19 mouse cellular contexts compared by ENCODE assay signal in the genomic region with DNA sequence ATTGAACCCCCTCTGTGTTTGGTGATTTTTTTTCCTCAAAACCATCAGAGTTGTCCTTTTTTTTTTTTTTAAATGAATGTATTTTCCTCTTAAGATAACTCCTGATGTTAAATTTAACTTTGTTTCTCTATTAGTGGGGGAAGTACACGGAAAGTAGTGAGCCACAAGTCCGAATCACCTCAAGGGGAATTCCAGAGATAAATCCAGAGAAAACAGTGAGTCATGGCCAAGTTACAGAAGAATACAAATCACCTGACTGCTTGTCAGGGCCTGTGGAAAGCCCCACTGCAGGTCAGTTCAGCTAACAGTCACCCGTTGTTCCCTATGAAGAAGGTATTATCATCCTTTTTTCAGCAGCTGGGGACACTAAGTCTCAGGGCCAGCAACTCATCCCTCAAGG.
DNase-seq lines count a peak whose midpoint lies in the region; ATAC-seq and TF ChIP-seq lines count a peak whose summit lies in the region.
"Had no signal": no experiment of that assay in that cellular context is flagged by ENCODE, and none has a peak within 500 bp of the region (broad histone marks: within the 10 kb centered on the region; RNA-seq: fewer than 3 reads in every experiment).

No protein-coding gene starts in this region.

- TF ChIP-seq RAD21 in CH12.LX (IDR thresholded peaks at IDR 0.05; ENCODE audit: low read depth, low read length), result no peak; the same call in 1 of the 2 replicates

- peak overlapping the region; percentile 73 for H3K27ac ChIP-seq in heart, embryonic 12.5 days (ENCODE audit: poor library complexity, severe bottlenecking)
- no peak overlapping the region; the same call in 1 of the 2 replicates for H3K27ac ChIP-seq in heart, embryonic 11.5 days (ENCODE audit: low read depth, low read length)
- H3K27ac ChIP-seq in CH12.LX (ENCODE audit: insufficient read depth, low read depth), result peak overlapping the region; percentile 89
- peak overlapping the region; percentile 62; the same call in 1 of the 2 replicates for H3K27ac ChIP-seq in stomach, embryonic 16.5 days (ENCODE audit: low read length)
- H3K27ac ChIP-seq: forebrain, embryonic 12.5 days; hindbrain, embryonic 13.5 days; kidney, postnatal 0 days; layer of hippocampus, adult 2 months; limb, embryonic 12.5 days; liver, embryonic 14.5 days; neural tube, embryonic 12.5 days had no signal

- H3K9me3 ChIP-seq in heart, embryonic 12.5 days (replicated peaks), result no peaks in the 10 kb centered on the region
- H3K9me3 ChIP-seq in heart, embryonic 11.5 days (replicated peaks; ENCODE audit: control insufficient read depth, low read length), result no peaks in the 10 kb centered on the region
- H3K9me3 ChIP-seq in CH12.LX (replicated peaks; ENCODE audit: low read length), result no peaks in the 10 kb centered on the region
- H3K9me3 ChIP-seq in stomach, embryonic 16.5 days (replicated peaks; ENCODE audit: control insufficient read depth, low read length), result no peaks in the 10 kb centered on the region
- H3K9me3 ChIP-seq: forebrain, embryonic 12.5 days; hindbrain, embryonic 13.5 days; limb, embryonic 12.5 days; neural tube, embryonic 12.5 days had no signal

- no peaks in the 10 kb centered on the region for H3K27me3 ChIP-seq in heart, embryonic 12.5 days (replicated peaks)
- H3K27me3 ChIP-seq in heart, embryonic 11.5 days (ENCODE audit: control insufficient read depth, insufficient read depth, low read length), result no peaks in the 10 kb centered on the region
- no peaks in the 10 kb centered on the region for H3K27me3 ChIP-seq in CH12.LX (replicated peaks)
- H3K27me3 ChIP-seq in stomach, embryonic 16.5 days (ENCODE audit: control insufficient read depth, insufficient read depth, low read length), result no peaks in the 10 kb centered on the region
- H3K27me3 ChIP-seq: forebrain, embryonic 12.5 days; hindbrain, embryonic 13.5 days; limb, embryonic 12.5 days; neural tube, embryonic 12.5 days had no signal

- TF ChIP-seq POLR2A in lung, adult 2 months (IDR thresholded peaks at IDR 0.05; ENCODE audit: borderline replicate concordance, extremely low read depth, low read depth, low read length), result no peak
- TF ChIP-seq POLR2A in CH12.LX (IDR thresholded peaks at IDR 0.05; ENCODE audit: low read depth, low read length), result no peak

- H3K4me1 ChIP-seq in heart, embryonic 12.5 days (replicated peaks), result peaks cover 14% of the 10 kb centered on the region; the same call in 1 of the 2 replicates
- H3K4me1 ChIP-seq in heart, embryonic 11.5 days (ENCODE audit: control insufficient read depth, insufficient read depth, low read length), result peaks cover 7% of the 10 kb centered on the region; the same call in 1 of the 2 replicates
- no peaks in the 10 kb centered on the region for H3K4me1 ChIP-seq in lung, adult 2 months (ENCODE audit: control insufficient read depth, insufficient read depth, low read length)
- peaks cover 8 to 36% of the 10 kb centered on the region in 2 experiments for H3K4me1 ChIP-seq in CH12.LX (ENCODE audit: control insufficient read depth in 1 of 2, insufficient read depth in 2 of 2)
- H3K4me1 ChIP-seq in stomach, embryonic 16.5 days (ENCODE audit: control insufficient read depth, insufficient read depth, low read length), result 0 out of 2 replicates have a peak, but pooled peaks cover 4% of the 10 kb centered on the region
- H3K4me1 ChIP-seq: forebrain, embryonic 12.5 days; hindbrain, embryonic 13.5 days; limb, embryonic 12.5 days; neural tube, embryonic 12.5 days had no signal

- H3K9ac ChIP-seq in heart, embryonic 12.5 days, result no peak overlapping the region
- no peak overlapping the region for H3K9ac ChIP-seq in heart, embryonic 11.5 days (ENCODE audit: low read depth, low read length)
- 0 out of 2 replicates have a peak overlapping the region, but pooled peaks have one; percentile 17 for H3K9ac ChIP-seq in CH12.LX (ENCODE audit: insufficient read depth, low read depth)
- H3K9ac ChIP-seq in stomach, embryonic 16.5 days (ENCODE audit: low read length), result no peak overlapping the region
- H3K9ac ChIP-seq: forebrain, embryonic 12.5 days; hindbrain, embryonic 13.5 days; limb, embryonic 12.5 days; liver, embryonic 14.5 days; neural tube, embryonic 12.5 days had no signal

- DNase-seq in lung, postnatal 25 days (ENCODE audit: low spot score), result peak; percentile 28
- no peak for DNase-seq in lung, adult 2 months
- peak; percentile 80 for DNase-seq in CH12.LX (ENCODE audit: extremely low read depth)
- no peak for DNase-seq in layer of hippocampus, adult 9-11 months
- DNase-seq: cerebellum, postnatal 10 days; gastrocnemius, postnatal 10 days; lung, postnatal 36 days; right cerebral cortex, postnatal 14 days had no signal

- TF ChIP-seq CTCF in lung, adult 2 months (IDR thresholded peaks at IDR 0.05; ENCODE audit: insufficient read depth, low read length), result no peak
- no peak for TF ChIP-seq CTCF in CH12.LX (conservative IDR thresholded peaks at IDR 0.05 in 1 of 2, IDR thresholded peaks at IDR 0.05 in 1 of 2; ENCODE audit: low read depth in 2 of 2, low read length in 2 of 2)

- no peak overlapping the region for H3K4me3 ChIP-seq in heart, embryonic 12.5 days
- H3K4me3 ChIP-seq in heart, embryonic 11.5 days (ENCODE audit: low read depth, low read length), result no peak overlapping the region
- no peak overlapping the region for H3K4me3 ChIP-seq in lung, adult 2 months (replicated peaks; ENCODE audit: extremely low read depth, low read depth, low read length)
- H3K4me3 ChIP-seq in CH12.LX (replicated peaks in 1 of 3; ENCODE audit: low read depth in 2 of 3, low read length in 2 of 3, poor library complexity in 1 of 3), result no peak overlapping the region
- H3K4me3 ChIP-seq in stomach, embryonic 16.5 days (replicated peaks; ENCODE audit: low read length), result no peak overlapping the region
- H3K4me3 ChIP-seq: forebrain, embryonic 12.5 days; hindbrain, embryonic 13.5 days; layer of hippocampus, adult 2 months; limb, embryonic 12.5 days; neural tube, embryonic 12.5 days had no signal

- no peaks in the 10 kb centered on the region; the same call in 1 of the 2 replicates for H3K79me2 ChIP-seq in CH12.LX (replicated peaks; ENCODE audit: control insufficient read depth, extremely low read depth, insufficient read depth, poor library complexity, severe bottlenecking)

- 0 out of 2 replicates have a peak, but pooled peaks have one; percentile 26 for ATAC-seq in heart, embryonic 12.5 days (ENCODE audit: insufficient number of reproducible peaks, low FRiP score)
- ATAC-seq in heart, embryonic 11.5 days (replicated peaks; ENCODE audit: insufficient number of reproducible peaks, low FRiP score, low TSS enrichment), result no peak
- no peak for ATAC-seq in stomach, embryonic 16.5 days (ENCODE audit: insufficient read depth, low FRiP score)
- ATAC-seq: CD4-positive, CD25-positive, alpha-beta regulatory T cell, adult 4 months had no signal

- in situ Hi-C loops in CH12.LX (cut with MboI; ENCODE audit: low pct_ligation_motif_present, low pct_unique_long_range_greater_than_20kb, low sequenced_read_pairs), result loop anchor here (10.0 to 25.0 kb wide), 2 partner anchors 84 to 251 kb away; no protein-coding TSS in a partner anchor

- dilution Hi-C loops in CH12.LX (cut with MboI; ENCODE audit: extremely low pct_ligation_motif_present, extremely low pct_unique_long_range_greater_than_20kb, low sequenced_read_pairs), result no loop called here

- 19% methylated on average over 3 of the region's 3 CpGs for WGBS in heart, embryonic 12.5 days
- WGBS in heart, embryonic 11.5 days (ENCODE audit: insufficient replicate concordance), result 29% methylated on average over 3 of the region's 3 CpGs
- WGBS in lung, adult 2 months, result 27% methylated on average over 3 of the region's 3 CpGs
- 36% methylated on average over 3 of the region's 3 CpGs for WGBS in stomach, embryonic 16.5 days

- peak; percentile 85 for TF ChIP-seq EP300 in CH12.LX (IDR thresholded peaks at IDR 0.05; ENCODE audit: low read length)

- no peaks in the 10 kb centered on the region for H3K36me3 ChIP-seq in heart, embryonic 12.5 days
- H3K36me3 ChIP-seq in heart, embryonic 11.5 days (ENCODE audit: control insufficient read depth, insufficient read depth, low read length), result no peaks in the 10 kb centered on the region
- H3K36me3 ChIP-seq in CH12.LX (replicated peaks in 1 of 2; ENCODE audit: control insufficient read depth in 1 of 2, insufficient read depth in 1 of 2, low read length in 1 of 2), result no peaks in the 10 kb centered on the region
- H3K36me3 ChIP-seq in stomach, embryonic 16.5 days (ENCODE audit: control insufficient read depth, insufficient read depth, low read length), result no peaks in the 10 kb centered on the region
- H3K36me3 ChIP-seq: forebrain, embryonic 12.5 days; hindbrain, embryonic 13.5 days; limb, embryonic 12.5 days; neural tube, embryonic 12.5 days had no signal

- no peak overlapping the region for H3K4me2 ChIP-seq in heart, embryonic 12.5 days
- no peak overlapping the region for H3K4me2 ChIP-seq in heart, embryonic 11.5 days
- peak overlapping the region; percentile 67 for H3K4me2 ChIP-seq in CH12.LX (ENCODE audit: insufficient read depth, low read depth, poor library complexity, severe bottlenecking)
- no peak overlapping the region for H3K4me2 ChIP-seq in stomach, embryonic 16.5 days (ENCODE audit: low read depth, low read length)
- H3K4me2 ChIP-seq: forebrain, embryonic 12.5 days; hindbrain, embryonic 13.5 days; limb, embryonic 12.5 days; neural tube, embryonic 12.5 days had no signal

TF ChIP-seq in CH12.LX, 34 proteins besides CTCF, POLR2A, EP300 and RAD21 (continues in another document):
- TF ChIP-seq PAX5 (IDR thresholded peaks at IDR 0.05; ENCODE audit: low read length) (no peak), ETS1 (conservative IDR thresholded peaks at IDR 0.05; ENCODE audit: low read depth, low read length) (peak; percentile 91), ZC3H11A (IDR thresholded peaks at IDR 0.05; ENCODE audit: low read depth, low read length) (no peak), JUND (conservative IDR thresholded peaks at IDR 0.05; ENCODE audit: low read depth, low read length) (peak; percentile 66), SMC3 (IDR thresholded peaks at IDR 0.05; ENCODE audit: low read depth, low read length) (no peak), BHLHE40 (IDR thresholded peaks at IDR 0.05; ENCODE audit: low read depth, low read length) (peak; percentile 80), MXI1 (IDR thresholded peaks at IDR 0.05; ENCODE audit: low read depth, low read length) (no peak), NRF1 (IDR thresholded peaks at IDR 0.05; ENCODE audit: low read depth, low read length) (no peak), ZKSCAN1 (IDR thresholded peaks at IDR 0.05; ENCODE audit: borderline replicate concordance, low read depth, low read length) (no peak), RCOR1 (conservative IDR thresholded peaks at IDR 0.05; ENCODE audit: low read depth, low read length) (peak; percentile 40; the same call in 1 of the 2 replicates), JUN (IDR thresholded peaks at IDR 0.05; ENCODE audit: insufficient read depth, low read depth, low read length) (0 out of 2 replicates have a peak, but pooled peaks have one; percentile 56), MAX (IDR thresholded peaks at IDR 0.05; ENCODE audit: low read length) (no peak), MEF2A (IDR thresholded peaks at IDR 0.05; ENCODE audit: borderline replicate concordance, low read depth, low read length) (peak; percentile 88), USF2 (conservative IDR thresholded peaks at IDR 0.05; ENCODE audit: low read depth, low read length) (no peak)

Comparison
In these comparisons a context has a peak if more than half of its experiments do, and no peak if none do; other contexts are left out.
1. DNase-seq: peak in lung, postnatal 25 days (single experiment) and CH12.LX (single experiment); none in lung, adult 2 months (single experiment) and layer of hippocampus, adult 9-11 months (single experiment).